Mouse (Mus musculus) midbrain, embryonic 14.5 days (tissue): ENCODE data around the gene Gm12216. TPM values are rescaled to one million over a fixed set of nuclear protein-coding genes. Genes with fewer than 3 reads are reported as not detected.

Experiments used
- ATAC-seq: fragments of 200-750 bp; cut with Nextera tagmentation; 2 replicates; pipeline ENCODE4 v1.8.0; 2017; ENCODE audit warnings: moderate number of reproducible peaks, moderate library complexity; ENCODE audit not compliant: low FRiP score, low TSS enrichment
- DNase-seq: peaks from one replicate; pipeline ENCODE4 v3.0.0-alpha.2; 2015
- H3K27ac ChIP-seq: fragments of 300-500 bp; sonication (generic); replicated peaks from 2 replicates; pipeline ENCODE4 v1.5.1; 2014; ENCODE audit warnings: mild to moderate bottlenecking, low read depth, low read length, moderate library complexity
- H3K27me3 ChIP-seq: fragments of 300-500 bp; sonication (generic); 2 replicates; pipeline ENCODE4 v1.6.1; 2014; ENCODE audit warnings: low read length, control low read depth, mixed read lengths; ENCODE audit not compliant: control insufficient read depth, insufficient read depth
- H3K36me3 ChIP-seq: fragments of 300-500 bp; sonication (generic); 2 replicates; pipeline ENCODE4 v1.6.1; 2014; ENCODE audit warnings: low read length, control low read depth; ENCODE audit not compliant: control insufficient read depth, insufficient read depth
- H3K4me1 ChIP-seq: fragments of 300-500 bp; sonication (generic); 2 replicates; pipeline ENCODE4 v1.6.1; 2014; ENCODE audit warnings: mild to moderate bottlenecking, antibody characterized with exemption, low read length, control low read depth; ENCODE audit not compliant: control insufficient read depth, insufficient read depth
- H3K4me2 ChIP-seq: fragments of 300-500 bp; sonication (generic); 2 replicates; pipeline ENCODE4 v1.6.1; 2014; ENCODE audit warnings: mild to moderate bottlenecking, low read length, moderate library complexity
- H3K4me3 ChIP-seq: fragments of 300-500 bp; sonication (generic); replicated peaks from 2 replicates; pipeline ENCODE4 v1.5.1; 2014; ENCODE audit warnings: low read depth, low read length
- H3K9ac ChIP-seq: fragments of 300-500 bp; sonication (generic); replicated peaks from 2 replicates; pipeline ENCODE4 v1.6.1; 2014; ENCODE audit warnings: mild to moderate bottlenecking, low read length, moderate library complexity
- H3K9me3 ChIP-seq: fragments of 300-500 bp; sonication (generic); 2 replicates; pipeline ENCODE4 v1.6.1; 2016; ENCODE audit warnings: low read length, control low read depth, mixed read lengths; ENCODE audit not compliant: control insufficient read depth
- WGBS: fragments of 180-500 bp; shearing (Covaris S2); extraction: QIAGEN DNeasy Blood & Tissue Kit; methylation state at CpG from one replicate; pipeline ENCODE4 v1.1.7; 2014; 5-methylcytosine and 5-hydroxymethylcytosine counted together
- polyA plus RNA-seq: library from polyadenylated mRNA; unstranded; fragments of >200 nt; fragmentation: Nextera tagmentation; extraction: Ambion mirVana; gene quantifications from 2 replicates; pipeline ENCODE4 v1.2.1, GENCODE M21; 2014

Gm12216 gene
- polyA plus RNA-seq, 1 experiment from 2014 or later: 0.57 TPM

DNA sequence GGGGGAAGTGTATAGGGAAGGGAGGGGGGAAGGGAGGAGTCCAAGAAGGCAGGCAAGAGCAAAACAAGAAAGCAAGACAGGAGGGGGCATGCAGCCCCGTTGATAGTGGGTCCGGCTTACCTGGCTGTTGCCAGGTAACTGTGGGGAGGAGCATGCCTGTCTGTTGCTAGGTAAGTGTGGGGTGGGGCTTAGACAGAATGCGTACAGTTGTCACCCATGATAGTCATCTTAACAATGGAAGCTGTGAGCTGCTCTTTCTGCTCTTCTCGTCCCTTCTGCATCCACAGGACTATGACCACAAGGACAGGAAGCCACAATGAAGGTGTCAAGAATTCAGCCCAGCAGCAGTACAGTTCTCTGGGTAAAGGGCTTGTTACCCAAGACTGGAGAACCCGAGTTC lies 48.9 kb downstream of the Gm12216 start:
- H3K27me3 ChIP-seq: no peaks in the 10 kb centered on the region
- H3K4me1 ChIP-seq: no peaks in the 10 kb centered on the region
- ATAC-seq: no peak
- 52% methylated on average over 5 of the region's 5 CpGs for WGBS
- no peaks in the 10 kb centered on the region for H3K9me3 ChIP-seq
- H3K4me2 ChIP-seq: no peak overlapping the region
- no peak overlapping the region for H3K27ac ChIP-seq
- no peak overlapping the region for H3K4me3 ChIP-seq
- no peaks in the 10 kb centered on the region for H3K36me3 ChIP-seq
- no peak overlapping the region for H3K9ac ChIP-seq
- no peak for DNase-seq

DNA sequence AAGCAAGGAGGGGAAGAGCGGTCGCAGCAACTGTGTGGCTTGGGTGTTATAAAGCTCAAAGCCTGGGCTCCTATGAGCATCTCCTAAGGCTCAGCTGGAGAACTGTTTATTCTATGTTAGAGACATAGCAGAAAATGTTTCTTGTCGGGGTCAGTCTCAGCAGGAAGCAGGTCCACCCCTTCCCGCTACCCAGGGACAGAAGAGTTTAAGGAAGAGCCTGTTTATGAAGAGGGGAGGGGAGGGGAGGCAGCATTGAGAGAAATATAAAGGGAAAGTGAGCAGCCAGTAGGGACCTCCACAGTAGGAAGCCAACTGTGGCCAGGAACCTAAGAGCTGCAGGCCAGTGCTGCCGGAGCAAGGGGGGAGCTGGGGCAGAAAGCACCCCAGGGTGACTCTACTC lies 49.7 kb downstream of the Gm12216 start:
- H3K9me3 ChIP-seq: no peaks in the 10 kb centered on the region
- no peak overlapping the region for H3K4me3 ChIP-seq
- H3K27ac ChIP-seq: no peak overlapping the region
- H3K4me2 ChIP-seq: no peak overlapping the region
- no peaks in the 10 kb centered on the region for H3K4me1 ChIP-seq
- 47% methylated on average over 5 of the region's 5 CpGs for WGBS
- ATAC-seq: no peak
- no peaks in the 10 kb centered on the region for H3K36me3 ChIP-seq
- H3K9ac ChIP-seq: no peak overlapping the region
- DNase-seq: no peak
- no peaks in the 10 kb centered on the region for H3K27me3 ChIP-seq

DNA sequence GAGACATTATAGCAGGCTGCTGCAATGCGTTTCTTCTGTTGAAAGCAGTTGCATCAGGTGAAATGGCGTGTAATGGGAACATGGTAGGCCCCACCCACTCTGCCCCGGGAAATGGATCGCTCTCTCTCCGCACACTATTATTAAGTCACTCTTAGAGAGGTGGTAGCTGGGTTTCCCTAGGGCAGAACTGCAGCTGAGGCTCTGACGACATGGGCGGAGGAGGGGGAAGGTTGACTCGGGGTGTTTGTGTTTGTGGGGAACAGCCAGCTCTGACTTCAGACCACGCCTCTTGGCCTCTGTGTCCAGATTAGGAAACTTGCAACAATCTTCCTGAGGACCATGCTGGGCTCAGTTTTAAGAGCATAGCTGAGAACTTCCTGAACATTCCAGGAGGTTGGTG lies 53.3 kb downstream of the Gm12216 start:
- no peak overlapping the region for H3K4me3 ChIP-seq
- H3K9ac ChIP-seq: no peak overlapping the region
- DNase-seq (no peak), ATAC-seq (no peak)
- H3K4me1 ChIP-seq: no peaks in the 10 kb centered on the region
- H3K27ac ChIP-seq: no peak overlapping the region
- no peak overlapping the region for H3K4me2 ChIP-seq
- no peaks in the 10 kb centered on the region for H3K27me3 ChIP-seq
- H3K36me3 ChIP-seq: no peaks in the 10 kb centered on the region
- H3K9me3 ChIP-seq: no peaks in the 10 kb centered on the region
- 80% methylated on average over 9 of the region's 9 CpGs for WGBS

DNA sequence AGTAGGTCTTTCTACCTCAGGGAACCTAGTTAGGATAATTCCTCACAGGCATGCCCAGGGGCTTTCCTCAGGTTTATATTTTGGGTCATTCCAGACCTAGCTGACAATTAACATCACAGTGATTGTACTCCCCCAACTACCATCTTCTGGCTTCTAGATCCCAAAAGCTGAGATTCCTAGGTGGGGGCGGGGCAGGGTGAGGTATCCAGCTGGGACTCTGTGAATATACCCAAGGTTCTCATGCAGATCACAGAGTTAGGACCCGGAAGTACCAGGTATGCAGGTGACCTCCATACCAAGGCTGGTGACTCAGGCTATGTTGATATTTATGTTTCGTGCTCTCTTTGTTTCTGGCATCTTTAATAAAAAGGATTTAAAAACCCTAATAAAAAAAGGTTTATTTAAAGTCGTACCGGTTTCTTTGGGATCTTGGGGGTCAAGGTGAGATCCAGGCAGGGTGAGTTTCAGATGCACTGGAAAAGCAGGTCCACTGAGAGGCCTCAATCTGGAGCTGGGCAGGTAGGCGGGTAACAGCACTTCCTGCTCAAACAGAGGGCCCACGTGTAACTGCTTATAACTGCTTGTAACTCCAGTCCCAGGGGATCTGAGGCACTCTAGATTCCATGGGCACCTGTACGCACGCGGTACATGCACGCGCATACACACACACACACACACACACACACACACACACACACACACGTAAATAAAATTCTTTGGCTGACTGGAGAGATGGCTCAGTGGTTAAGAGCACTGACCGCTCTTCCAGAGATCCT lies 54.3 kb downstream of the Gm12216 start:
- Histone ChIP-seq H3K27me3 (no peaks in the 10 kb centered on the region), H3K4me1 (no peaks in the 10 kb centered on the region), H3K4me3 (no peak overlapping the region), H3K27ac (no peak overlapping the region), H3K9ac (no peak overlapping the region), H3K4me2 (no peak overlapping the region), H3K9me3 (no peaks in the 10 kb centered on the region), H3K36me3 (no peaks in the 10 kb centered on the region)
- DNase-seq (no peak), ATAC-seq (no peak)
- WGBS: 87% methylated on average over 14 of the region's 14 CpGs

GRCm38 (mm10) chr11:53803494-53803893 lies 55.6 kb downstream of the Gm12216 start:
- Histone ChIP-seq H3K9ac (no peak overlapping the region), H3K4me3 (no peak overlapping the region), H3K4me1 (no peaks in the 10 kb centered on the region), H3K4me2 (no peak overlapping the region), H3K9me3 (no peaks in the 10 kb centered on the region), H3K36me3 (no peaks in the 10 kb centered on the region), H3K27me3 (no peaks in the 10 kb centered on the region), H3K27ac (no peak overlapping the region)
- ATAC-seq (no peak), DNase-seq (no peak)
- WGBS: 91% methylated on average over 6 of the region's 6 CpGs

DNA sequence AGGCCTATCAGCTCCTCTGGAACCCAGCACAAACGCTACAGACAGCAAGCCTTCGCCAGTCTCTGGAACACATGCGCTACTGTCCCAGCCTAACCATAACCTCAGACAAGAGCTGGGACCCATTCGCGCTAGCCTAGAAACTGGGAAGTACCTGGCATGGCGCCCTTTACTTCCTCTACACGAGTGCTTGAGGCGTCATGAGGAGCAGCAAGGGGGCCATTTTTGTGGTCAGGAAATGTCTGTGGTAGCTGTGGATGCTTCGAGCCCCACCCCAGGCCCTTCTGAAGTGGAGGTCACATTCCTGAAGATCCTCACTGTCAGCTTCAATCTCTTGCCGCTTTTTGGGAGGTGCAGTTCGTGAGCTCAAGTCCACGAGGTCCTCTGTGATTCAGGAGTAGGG lies 56.0 kb downstream of the Gm12216 start:
- H3K4me1 ChIP-seq: no peaks in the 10 kb centered on the region
- 89% methylated on average over 12 of the region's 12 CpGs for WGBS
- H3K9me3 ChIP-seq: no peaks in the 10 kb centered on the region
- no peak overlapping the region for H3K27ac ChIP-seq
- H3K9ac ChIP-seq: no peak overlapping the region
- no peak for ATAC-seq
- DNase-seq: no peak
- H3K36me3 ChIP-seq: no peaks in the 10 kb centered on the region
- H3K4me3 ChIP-seq: no peak overlapping the region
- no peak overlapping the region for H3K4me2 ChIP-seq
- H3K27me3 ChIP-seq: no peaks in the 10 kb centered on the region

- no peaks in the 10 kb centered on the region for H3K36me3 ChIP-seq
- WGBS: 89% methylated on average over 5 of the region's 5 CpGs
- H3K27me3 ChIP-seq: no peaks in the 10 kb centered on the region
- ATAC-seq (no peak), DNase-seq (no peak)
- 0 out of 2 replicates have a peak, but pooled peaks cover 4% of the 10 kb centered on the region for H3K4me1 ChIP-seq
- H3K9ac ChIP-seq: no peak overlapping the region
- H3K27ac ChIP-seq: no peak overlapping the region
- no peak overlapping the region for H3K4me2 ChIP-seq
- no peak overlapping the region for H3K4me3 ChIP-seq
- no peaks in the 10 kb centered on the region for H3K9me3 ChIP-seq
These were observed 58.1 kb downstream of the Gm12216 start for GRCm38 (mm10) chr11:53800975-53801374.

GRCm38 (mm10) chr11:53800036-53800435 lies 59.0 kb downstream of the Gm12216 start:
- H3K4me3 ChIP-seq: no peak overlapping the region
- H3K4me2 ChIP-seq: no peak overlapping the region
- no peaks in the 10 kb centered on the region for H3K36me3 ChIP-seq
- H3K4me1 ChIP-seq: 0 out of 2 replicates have a peak, but pooled peaks cover 4% of the 10 kb centered on the region
- ATAC-seq: no peak
- H3K27me3 ChIP-seq: no peaks in the 10 kb centered on the region
- no peak overlapping the region for H3K9ac ChIP-seq
- H3K9me3 ChIP-seq: no peaks in the 10 kb centered on the region
- no peak overlapping the region for H3K27ac ChIP-seq
- 55% methylated on average over 4 of the region's 4 CpGs for WGBS
- DNase-seq: no peak

DNA sequence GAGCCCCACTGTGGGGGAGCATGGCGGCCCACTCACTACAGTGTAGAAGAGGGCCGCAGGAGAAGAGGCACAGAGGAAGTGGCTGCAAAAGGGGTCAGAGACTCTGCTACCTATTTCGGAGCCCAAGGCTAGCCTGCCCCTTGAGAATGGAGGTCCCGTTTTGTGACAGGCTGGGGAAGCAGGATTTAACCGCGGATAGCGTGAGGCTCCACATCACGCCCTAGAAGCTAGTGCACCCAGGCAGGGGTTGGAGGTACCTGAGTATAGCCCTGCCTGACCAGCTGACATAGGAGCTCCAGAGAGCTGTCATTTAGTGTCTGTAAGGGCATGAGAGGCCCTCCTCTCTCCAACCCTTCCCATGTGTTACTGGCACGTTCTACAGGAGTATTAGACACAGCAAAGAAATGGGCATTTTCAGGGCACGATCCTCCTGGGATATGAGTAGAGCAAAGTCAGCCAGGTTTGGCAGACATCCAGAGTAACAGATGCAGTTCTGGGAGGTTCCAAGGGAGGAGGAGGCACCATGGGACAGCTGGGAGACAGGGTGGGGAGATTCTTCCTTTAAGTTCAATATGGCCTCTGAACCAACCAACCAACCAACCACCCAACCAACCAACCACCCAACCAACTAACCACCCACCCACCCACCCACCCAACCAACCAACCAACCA lies 60.9 kb downstream of the Gm12216 start:
- no peak for ATAC-seq
- no peak for DNase-seq
- no peaks in the 10 kb centered on the region for H3K9me3 ChIP-seq
- no peak overlapping the region for H3K9ac ChIP-seq
- 0 out of 2 replicates have a peak overlapping the region, but pooled peaks have one; percentile 20 for H3K27ac ChIP-seq
- no peak overlapping the region for H3K4me3 ChIP-seq
- no peak overlapping the region for H3K4me2 ChIP-seq
- H3K36me3 ChIP-seq: no peaks in the 10 kb centered on the region
- H3K4me1 ChIP-seq: 0 out of 2 replicates have a peak, but pooled peaks cover 4% of the 10 kb centered on the region
- WGBS: 92% methylated on average over 10 of the region's 10 CpGs
- no peaks in the 10 kb centered on the region for H3K27me3 ChIP-seq
